17 mouse cellular contexts compared by ENCODE assay signal in genomic region chr4:59761365-59761729, GRCm38 (mm10). TPM values are rescaled to one million over a fixed set of nuclear protein-coding genes. Genes with fewer than 3 reads are reported as not detected.
A peak's percentile ranks its signal among the peaks of the same experiment; 100 is the strongest.
DNase-seq lines count a peak whose midpoint lies in the region; ATAC-seq and TF ChIP-seq lines count a peak whose summit lies in the region.
"Had no signal": no experiment of that assay in that cellular context is flagged by ENCODE, and none has a peak within 500 bp of the region (broad histone marks: within the 10 kb centered on the region; RNA-seq: fewer than 3 reads in every experiment).

No protein-coding gene starts in this region.

- no peaks in the 10 kb centered on the region for H3K27me3 ChIP-seq in intestine, embryonic 16.5 days (replicated peaks; ENCODE audit: control insufficient read depth, insufficient read depth, low read length)
- H3K27me3 ChIP-seq: embryonic facial prominence, embryonic 13.5 days; forebrain, embryonic 12.5 days; heart, embryonic 13.5 days; lung, embryonic 15.5 days; midbrain, embryonic 13.5 days had no signal

- H3K9me3 ChIP-seq in intestine, embryonic 16.5 days (ENCODE audit: control insufficient read depth, low read length), result no peaks in the 10 kb centered on the region
- H3K9me3 ChIP-seq: embryonic facial prominence, embryonic 13.5 days; forebrain, embryonic 12.5 days; heart, embryonic 13.5 days; lung, embryonic 15.5 days; midbrain, embryonic 13.5 days had no signal

- peak; percentile 67 for DNase-seq in gastrocnemius, adult 2 months
- no peak for DNase-seq in gastrocnemius, postnatal 10 days
- peak; percentile 69 for DNase-seq in 3134 (ENCODE audit: extremely low read depth, insufficient read length, low spot score)
- DNase-seq in NIH3T3 (ENCODE audit: low read depth), result peak; percentile 86
- DNase-seq in lung, postnatal 10 days, result peak; percentile 35
- no peak for DNase-seq in cerebellum, postnatal 36 days
- DNase-seq: cerebellum, adult 18-20 months had no signal

- TF ChIP-seq CTCF in gastrocnemius, adult 2 months (IDR thresholded peaks at IDR 0.05), result no peak

- ATAC-seq in megakaryocyte-erythroid progenitor cell, adult 5-6 weeks (replicated peaks; ENCODE audit: low FRiP score, low TSS enrichment, poor library complexity, severe bottlenecking), result no peak
- ATAC-seq in intestine, embryonic 16.5 days, result no peak
- ATAC-seq: CD4-positive, CD25-positive, alpha-beta regulatory T cell, adult 4 months; midbrain, embryonic 13.5 days had no signal

- no peaks in the 10 kb centered on the region for H3K36me3 ChIP-seq in intestine, embryonic 16.5 days (ENCODE audit: control insufficient read depth, insufficient read depth, low read length)
- H3K36me3 ChIP-seq: embryonic facial prominence, embryonic 13.5 days; forebrain, embryonic 12.5 days; heart, embryonic 13.5 days; lung, embryonic 15.5 days; midbrain, embryonic 13.5 days had no signal

- peak overlapping the region; percentile 61 for H3K27ac ChIP-seq in gastrocnemius, adult 2 months
- no peak overlapping the region for H3K27ac ChIP-seq in intestine, embryonic 16.5 days (ENCODE audit: low read length)
- H3K27ac ChIP-seq: embryonic facial prominence, embryonic 13.5 days; forebrain, embryonic 12.5 days; heart, embryonic 13.5 days; kidney, postnatal 0 days; layer of hippocampus, adult 2 months; midbrain, embryonic 13.5 days had no signal

- intact Hi-C loops in gastrocnemius, adult 2 months (cut with DNase I), result loop anchor here (5.0 kb wide), 1 partner anchor 134 kb away; the partner anchor contains the start of gene E130308A19Rik

- WGBS in intestine, embryonic 16.5 days, result 73% methylated on average over 4 of the region's 4 CpGs

- no peak overlapping the region for H3K4me2 ChIP-seq in intestine, embryonic 16.5 days (ENCODE audit: low read depth, low read length)
- H3K4me2 ChIP-seq: embryonic facial prominence, embryonic 13.5 days; forebrain, embryonic 12.5 days; heart, embryonic 13.5 days; lung, embryonic 15.5 days; midbrain, embryonic 13.5 days had no signal

- no peak overlapping the region for H3K9ac ChIP-seq in intestine, embryonic 16.5 days (ENCODE audit: low read depth, low read length)
- H3K9ac ChIP-seq: embryonic facial prominence, embryonic 13.5 days; forebrain, embryonic 12.5 days; heart, embryonic 13.5 days; lung, embryonic 15.5 days; midbrain, embryonic 13.5 days had no signal

- H3K4me3 ChIP-seq in gastrocnemius, adult 2 months, result no peak overlapping the region
- H3K4me3 ChIP-seq in intestine, embryonic 16.5 days (ENCODE audit: low read length), result no peak overlapping the region
- H3K4me3 ChIP-seq: embryonic facial prominence, embryonic 13.5 days; forebrain, embryonic 12.5 days; heart, embryonic 13.5 days; layer of hippocampus, adult 2 months; lung, embryonic 15.5 days; midbrain, embryonic 13.5 days had no signal

- H3K4me1 ChIP-seq in intestine, embryonic 16.5 days (ENCODE audit: control insufficient read depth, insufficient read depth, low read length), result peaks cover 5% of the 10 kb centered on the region; the same call in 1 of the 2 replicates

RNA-seq across cellular contexts. Expression of gene Inip, which starts 40.0 kb away (rescaled TPM):
- 1 to 10 TPM; 2.8 to 5.9 TPM for total RNA-seq in gastrocnemius, adult 2 months (2021)
- 1 to 10 TPM; 4.9 to 7.1 TPM for total RNA-seq in gastrocnemius, postnatal 10 days (2021)
- total RNA-seq in megakaryocyte-erythroid progenitor cell, adult 5-6 weeks (2014; fragmentation: Nextera tagmentation), result 44.1 and 47.2 TPM in 2 replicates
- total RNA-seq in megakaryocyte-erythroid progenitor cell, adult 5-6 weeks (2017), result 41.4 and 52.0 TPM in 2 replicates
- 33.3 and 37.6 TPM in 2 replicates for polyA plus RNA-seq in intestine, embryonic 16.5 days (2015; fragmentation: Nextera tagmentation; extraction: Ambion mirVana)

RNA-seq across cellular contexts. Expression of gene Snx30, which starts 44.3 kb away (rescaled TPM):
- 1 to 10 TPM; 3.1 to 4.1 TPM for total RNA-seq in gastrocnemius, adult 2 months (2021)
- 10 to 100 TPM in 1 of 2 experiments, 1 to 10 TPM in 1; 5.9 to 10.8 TPM for total RNA-seq in gastrocnemius, postnatal 10 days (2021)
- 6.6 and 11.2 TPM in 2 replicates for total RNA-seq in megakaryocyte-erythroid progenitor cell, adult 5-6 weeks (2014; fragmentation: Nextera tagmentation)
- total RNA-seq in megakaryocyte-erythroid progenitor cell, adult 5-6 weeks (2017), result 4.9 and 13.2 TPM in 2 replicates
- 4.3 and 5.2 TPM in 2 replicates for polyA plus RNA-seq in intestine, embryonic 16.5 days (2015; fragmentation: Nextera tagmentation; extraction: Ambion mirVana)

Comparison
In these comparisons a context has a peak if more than half of its experiments do, and no peak if none do; other contexts are left out.
1. DNase-seq: peak in gastrocnemius, adult 2 months (single experiment), 3134 (single experiment), NIH3T3 (single experiment) and lung, postnatal 10 days (single experiment); none in gastrocnemius, postnatal 10 days (single experiment) and cerebellum, postnatal 36 days (0 of 2).
2. RNA of gene Inip, which starts 40.0 kb away (total RNA-seq): 41.4 to 52.0 TPM in megakaryocyte-erythroid progenitor cell, adult 5-6 weeks; 4.9 to 7.1 TPM in gastrocnemius, postnatal 10 days and 2.8 to 5.9 TPM in gastrocnemius, adult 2 months; every median in the first group is over 4 times any median in the second.